Mouse (Mus musculus): Measurements from ENCODE around the gene Msto1. TPM values are rescaled to one million over a fixed set of nuclear protein-coding genes. Genes with fewer than 3 reads are reported as not detected.
"Not testable (repeated sequence)": the region's sequence is repeated elsewhere in the genome, so short reads cannot be mapped to it uniquely, and the experiment has no call there.

Msto1 gene
- polyA plus RNA-seq, 1 experiment from 2014 or later: 37.9 TPM

- H3K36me3 ChIP-seq (ENCODE audit: control insufficient read depth, insufficient read depth, low read length): peaks cover 22% of the 10 kb centered on the region
- H3K4me3 ChIP-seq (ENCODE audit: low read length); H3K4me2 ChIP-seq (ENCODE audit: low read depth, low read length); H3K27me3 ChIP-seq (ENCODE audit: control insufficient read depth, insufficient read depth, low read depth, low read length); H3K9ac ChIP-seq (ENCODE audit: low read length); H3K27ac ChIP-seq (ENCODE audit: low read length); H3K9me3 ChIP-seq (ENCODE audit: control insufficient read depth, low read length); H3K4me1 ChIP-seq (replicated peaks; ENCODE audit: control insufficient read depth, insufficient read depth, low read length): not testable (repeated sequence)
- WGBS: no CpG with 5 or more reads among the region's 3 CpGs
- ATAC-seq (ENCODE audit: low read depth): 0 out of 2 replicates have a peak, but pooled peaks have one; percentile 23
Measured at GRCm38 (mm10) chr3:88866735-88867134, 47.1 kb downstream of the Msto1 start.

- Histone ChIP-seq H3K4me2 (ENCODE audit: low read depth, low read length) (no peak overlapping the region), H3K27ac (ENCODE audit: low read length) (no peak overlapping the region), H3K9me3 (ENCODE audit: control insufficient read depth, low read length) (no peaks in the 10 kb centered on the region), H3K36me3 (ENCODE audit: control insufficient read depth, insufficient read depth, low read length) (peaks cover 44% of the 10 kb centered on the region), H3K4me3 (ENCODE audit: low read length) (no peak overlapping the region), H3K9ac (ENCODE audit: low read length) (no peak overlapping the region), H3K4me1 (replicated peaks; ENCODE audit: control insufficient read depth, insufficient read depth, low read length) (no peaks in the 10 kb centered on the region), H3K27me3 (ENCODE audit: control insufficient read depth, insufficient read depth, low read depth, low read length) (no peaks in the 10 kb centered on the region)
- ATAC-seq (ENCODE audit: low read depth): no peak
- WGBS: 86% methylated on average over 3 of the region's 3 CpGs
Measured at GRCm38 (mm10) chr3:88862129-88862528, 51.7 kb downstream of the Msto1 start.

DNA sequence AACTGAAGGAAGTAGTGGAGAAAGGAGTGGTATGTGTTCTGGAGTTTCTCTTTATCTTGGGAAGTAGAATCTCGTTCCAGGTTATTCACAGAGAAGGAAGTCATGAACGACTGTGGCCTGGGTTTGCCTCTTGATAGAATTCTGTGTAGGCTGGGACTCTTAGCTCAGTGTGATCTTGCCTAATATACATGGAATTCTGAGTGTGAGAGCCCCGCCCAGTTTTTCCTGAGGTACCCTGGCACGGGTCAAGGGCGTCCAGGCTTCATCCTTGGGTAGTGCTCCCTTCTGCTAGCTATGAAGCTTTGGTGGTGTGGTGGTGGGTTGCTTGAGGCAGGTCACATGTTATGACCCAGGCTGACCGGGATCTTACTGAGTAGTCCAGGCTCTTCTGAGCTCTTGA lies 58.0 kb downstream of the Msto1 start:
- Histone ChIP-seq H3K4me2 (ENCODE audit: low read depth, low read length) (no peak overlapping the region), H3K27me3 (ENCODE audit: control insufficient read depth, insufficient read depth, low read depth, low read length) (no peaks in the 10 kb centered on the region), H3K9me3 (ENCODE audit: control insufficient read depth, low read length) (no peaks in the 10 kb centered on the region), H3K9ac (ENCODE audit: low read length) (no peak overlapping the region), H3K27ac (ENCODE audit: low read length) (no peak overlapping the region; the same call in 1 of the 2 replicates), H3K4me1 (replicated peaks; ENCODE audit: control insufficient read depth, insufficient read depth, low read length) (no peaks in the 10 kb centered on the region), H3K36me3 (ENCODE audit: control insufficient read depth, insufficient read depth, low read length) (peaks cover 23% of the 10 kb centered on the region), H3K4me3 (ENCODE audit: low read length) (no peak overlapping the region)
- ATAC-seq (ENCODE audit: low read depth): peak; percentile 28
- 59% methylated on average over 6 of the region's 6 CpGs for WGBS

Other genes with a start within 250 kb of the Msto1 start
- 82.1 and 86.2 TPM in 2 replicates for gene Khdc4, start 228.2 kb downstream of the Msto1 start, polyA plus RNA-seq (2015; fragmentation: Nextera tagmentation; extraction: Ambion mirVana)
- 58.9 and 68.9 TPM in 2 replicates for gene Rit1, start 197.2 kb downstream of the Msto1 start, polyA plus RNA-seq (2015; fragmentation: Nextera tagmentation; extraction: Ambion mirVana)
- gene Syt11, start 138.8 kb downstream of the Msto1 start, polyA plus RNA-seq (2015; fragmentation: Nextera tagmentation; extraction: Ambion mirVana): 8.0 and 8.1 TPM in 2 replicates
- gene Gon4l, start 78.8 kb downstream of the Msto1 start, polyA plus RNA-seq (2015; fragmentation: Nextera tagmentation; extraction: Ambion mirVana): 10.0 and 10.7 TPM in 2 replicates
- 19.4 and 20.6 TPM in 2 replicates for gene Ash1l, start 36.6 kb upstream of the Msto1 start, polyA plus RNA-seq (2015; fragmentation: Nextera tagmentation; extraction: Ambion mirVana)
- gene Dap3, start 37.2 kb upstream of the Msto1 start, polyA plus RNA-seq (2015; fragmentation: Nextera tagmentation; extraction: Ambion mirVana): 126 and 130 TPM in 2 replicates
- 19.7 and 19.8 TPM in 2 replicates for gene Rusc1, start 179.3 kb upstream of the Msto1 start, polyA plus RNA-seq (2015; fragmentation: Nextera tagmentation; extraction: Ambion mirVana)
- not detected in 2 replicates for gene Gm43738, start 187.1 kb upstream of the Msto1 start, polyA plus RNA-seq (2015; fragmentation: Nextera tagmentation; extraction: Ambion mirVana)
- 132 and 137 TPM in 2 replicates for gene Fdps, start 188.0 kb upstream of the Msto1 start, polyA plus RNA-seq (2015; fragmentation: Nextera tagmentation; extraction: Ambion mirVana)
- 0.18 and 1.3 TPM in 2 replicates for gene Pklr, start 222.1 kb upstream of the Msto1 start, polyA plus RNA-seq (2015; fragmentation: Nextera tagmentation; extraction: Ambion mirVana)
- 1.1 and 1.6 TPM in 2 replicates for gene Hcn3, start 246.2 kb upstream of the Msto1 start, polyA plus RNA-seq (2015; fragmentation: Nextera tagmentation; extraction: Ambion mirVana)